Mouse (Mus musculus): Measurements from ENCODE around the gene Atp11a. TPM values are rescaled to one million over a fixed set of nuclear protein-coding genes. Genes with fewer than 3 reads are reported as not detected.

Atp11a gene
- polyA plus RNA-seq, 1 experiment from 2014 or later, result 13.6 TPM

- Histone ChIP-seq H3K9me3 (ENCODE audit: control insufficient read depth, low read length) (no peaks in the 10 kb centered on the region), H3K9ac (replicated peaks; ENCODE audit: low read length) (no peak overlapping the region), H3K36me3 (ENCODE audit: control insufficient read depth, insufficient read depth, low read length) (peaks cover 3% of the 10 kb centered on the region; the same call in 1 of the 2 replicates), H3K4me3 (replicated peaks; ENCODE audit: low read depth, low read length) (no peak overlapping the region), H3K4me2 (ENCODE audit: low read length) (no peak overlapping the region), H3K27ac (replicated peaks; ENCODE audit: low read depth, low read length) (no peak overlapping the region), H3K4me1 (ENCODE audit: control insufficient read depth, insufficient read depth, low read length) (peaks cover 4% of the 10 kb centered on the region; the same call in 1 of the 2 replicates), H3K27me3 (ENCODE audit: control insufficient read depth, insufficient read depth, low read length) (no peaks in the 10 kb centered on the region)
- 76% methylated on average over 4 of the region's 4 CpGs for WGBS
- ATAC-seq (ENCODE audit: low FRiP score, low TSS enrichment), result no peak
- DNase-seq, result no peak
Measured at GRCm38 (mm10) chr8:12763565-12764108, 6.8 kb downstream of the Atp11a start.

DNA sequence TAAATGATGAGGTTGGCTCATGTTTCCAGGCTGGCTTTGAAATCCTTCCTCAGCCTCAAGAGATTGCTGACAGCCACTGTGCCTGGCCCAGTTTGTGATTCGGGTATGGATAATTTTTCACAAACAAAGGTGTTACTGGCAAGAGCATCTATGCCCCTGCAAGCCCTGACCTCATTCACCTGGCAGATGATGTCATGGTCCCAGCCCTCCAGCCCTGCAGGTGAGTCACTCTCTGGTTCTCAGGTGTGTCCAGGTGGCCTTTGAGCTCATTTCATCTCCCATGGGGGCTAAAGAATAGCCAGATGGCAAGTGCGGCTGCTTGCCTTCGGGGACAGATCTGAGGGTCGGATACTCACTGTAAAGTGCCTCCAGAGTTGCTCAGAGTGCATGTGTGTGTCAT lies 8.2 kb downstream of the Atp11a start:
- peaks cover 3% of the 10 kb centered on the region; the same call in 1 of the 2 replicates for H3K36me3 ChIP-seq (ENCODE audit: control insufficient read depth, insufficient read depth, low read length)
- H3K9ac ChIP-seq (replicated peaks; ENCODE audit: low read length), result no peak overlapping the region
- WGBS, result 91% methylated on average over 4 of the region's 4 CpGs
- no peaks in the 10 kb centered on the region for H3K9me3 ChIP-seq (ENCODE audit: control insufficient read depth, low read length)
- no peak overlapping the region for H3K4me3 ChIP-seq (replicated peaks; ENCODE audit: low read depth, low read length)
- H3K27ac ChIP-seq (replicated peaks; ENCODE audit: low read depth, low read length), result no peak overlapping the region
- no peak for ATAC-seq (ENCODE audit: low FRiP score, low TSS enrichment)
- no peaks in the 10 kb centered on the region for H3K27me3 ChIP-seq (ENCODE audit: control insufficient read depth, insufficient read depth, low read length)
- H3K4me1 ChIP-seq (ENCODE audit: control insufficient read depth, insufficient read depth, low read length), result no peaks in the 10 kb centered on the region
- no peak overlapping the region for H3K4me2 ChIP-seq (ENCODE audit: low read length)
- DNase-seq, result no peak

DNA sequence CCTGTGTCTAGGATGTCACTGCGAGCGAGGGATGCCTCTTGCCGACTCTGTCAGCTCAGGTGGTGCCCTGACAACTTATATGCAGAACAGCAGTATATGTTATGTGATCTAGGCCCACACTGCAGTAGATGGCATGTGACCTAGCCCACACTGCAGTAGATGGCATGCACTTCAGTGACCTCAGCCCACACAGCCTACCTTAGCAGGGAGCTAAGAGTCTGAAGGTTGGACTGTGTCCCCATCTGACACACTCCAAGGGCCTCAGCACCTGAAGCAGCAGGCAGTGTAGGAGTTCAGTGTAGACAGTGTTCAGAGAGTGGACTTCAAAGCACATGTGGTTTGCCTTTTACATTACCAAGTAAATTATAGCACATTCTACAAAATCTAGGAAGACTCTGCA lies 10.4 kb downstream of the Atp11a start:
- H3K4me3 ChIP-seq (replicated peaks; ENCODE audit: low read depth, low read length), result no peak overlapping the region
- H3K4me1 ChIP-seq (ENCODE audit: control insufficient read depth, insufficient read depth, low read length), result no peaks in the 10 kb centered on the region
- peaks cover 3% of the 10 kb centered on the region; the same call in 1 of the 2 replicates for H3K36me3 ChIP-seq (ENCODE audit: control insufficient read depth, insufficient read depth, low read length)
- no peak overlapping the region for H3K4me2 ChIP-seq (ENCODE audit: low read length)
- ATAC-seq (ENCODE audit: low FRiP score, low TSS enrichment) (no peak), DNase-seq (no peak)
- no peaks in the 10 kb centered on the region for H3K9me3 ChIP-seq (ENCODE audit: control insufficient read depth, low read length)
- 96% methylated on average over 3 of the region's 3 CpGs for WGBS
- H3K27me3 ChIP-seq (ENCODE audit: control insufficient read depth, insufficient read depth, low read length), result no peaks in the 10 kb centered on the region
- H3K9ac ChIP-seq (replicated peaks; ENCODE audit: low read length), result no peak overlapping the region
- no peak overlapping the region for H3K27ac ChIP-seq (replicated peaks; ENCODE audit: low read depth, low read length)

DNA sequence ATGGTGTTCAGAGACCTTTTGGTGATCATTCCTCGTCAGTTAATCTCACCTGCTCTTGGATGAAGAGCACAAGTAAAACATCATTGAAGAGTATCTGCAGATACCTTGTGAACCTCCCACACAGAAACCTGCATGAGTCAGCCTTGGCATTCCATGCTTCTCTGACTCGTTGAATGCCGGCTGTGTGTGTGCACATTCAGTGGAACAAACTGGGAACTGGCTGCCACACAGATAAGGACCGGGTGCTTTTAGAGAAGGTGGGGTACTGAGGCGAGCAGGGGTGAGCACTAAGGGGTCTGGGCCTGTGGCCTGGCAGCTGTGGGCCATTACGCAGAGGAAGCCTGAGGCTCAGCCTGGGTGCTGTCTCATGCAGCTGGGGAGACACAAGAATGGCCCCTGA lies 11.9 kb downstream of the Atp11a start:
- H3K4me2 ChIP-seq (ENCODE audit: low read length), result no peak overlapping the region
- DNase-seq (no peak), ATAC-seq (ENCODE audit: low FRiP score, low TSS enrichment) (no peak)
- H3K9me3 ChIP-seq (ENCODE audit: control insufficient read depth, low read length), result no peaks in the 10 kb centered on the region
- H3K27ac ChIP-seq (replicated peaks; ENCODE audit: low read depth, low read length), result no peak overlapping the region
- H3K4me3 ChIP-seq (replicated peaks; ENCODE audit: low read depth, low read length), result no peak overlapping the region
- no peaks in the 10 kb centered on the region for H3K4me1 ChIP-seq (ENCODE audit: control insufficient read depth, insufficient read depth, low read length)
- H3K27me3 ChIP-seq (ENCODE audit: control insufficient read depth, insufficient read depth, low read length), result no peaks in the 10 kb centered on the region
- WGBS, result 89% methylated on average over 6 of the region's 6 CpGs
- no peak overlapping the region for H3K9ac ChIP-seq (replicated peaks; ENCODE audit: low read length)
- peaks cover 3% of the 10 kb centered on the region; the same call in 1 of the 2 replicates for H3K36me3 ChIP-seq (ENCODE audit: control insufficient read depth, insufficient read depth, low read length)

GRCm38 (mm10) chr8:12769296-12769695 lies 12.5 kb downstream of the Atp11a start:
- no peak for DNase-seq
- H3K27me3 ChIP-seq (ENCODE audit: control insufficient read depth, insufficient read depth, low read length), result no peaks in the 10 kb centered on the region
- no peaks in the 10 kb centered on the region for H3K4me1 ChIP-seq (ENCODE audit: control insufficient read depth, insufficient read depth, low read length)
- ATAC-seq (ENCODE audit: low FRiP score, low TSS enrichment), result no peak
- H3K4me2 ChIP-seq (ENCODE audit: low read length), result no peak overlapping the region
- no peaks in the 10 kb centered on the region for H3K9me3 ChIP-seq (ENCODE audit: control insufficient read depth, low read length)
- no peak overlapping the region for H3K9ac ChIP-seq (replicated peaks; ENCODE audit: low read length)
- peaks cover 3% of the 10 kb centered on the region; the same call in 1 of the 2 replicates for H3K36me3 ChIP-seq (ENCODE audit: control insufficient read depth, insufficient read depth, low read length)
- H3K27ac ChIP-seq (replicated peaks; ENCODE audit: low read depth, low read length), result no peak overlapping the region
- WGBS, result 91% methylated on average over 7 of the region's 7 CpGs
- no peak overlapping the region for H3K4me3 ChIP-seq (replicated peaks; ENCODE audit: low read depth, low read length)

DNA sequence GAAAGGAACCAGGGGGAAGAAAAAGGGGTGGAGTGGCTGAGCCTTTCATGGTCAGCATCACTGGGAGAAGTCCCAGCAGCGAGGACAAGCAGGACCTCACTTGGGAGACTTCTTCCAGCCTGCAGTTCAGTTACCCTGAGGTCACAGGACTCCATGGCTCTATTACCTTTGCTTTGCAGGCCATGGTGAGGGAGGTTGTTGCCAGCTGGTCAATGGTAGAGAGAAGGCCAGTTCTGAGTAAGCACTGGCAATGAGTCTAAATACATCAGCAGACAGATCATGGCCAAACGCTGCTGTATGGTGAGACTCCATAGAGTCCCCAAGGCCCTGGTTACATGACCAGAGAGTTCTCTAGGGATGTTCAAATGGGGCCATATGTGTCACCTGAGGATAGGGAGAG lies 15.5 kb downstream of the Atp11a start:
- Histone ChIP-seq H3K4me2 (ENCODE audit: low read length) (no peak overlapping the region), H3K36me3 (ENCODE audit: control insufficient read depth, insufficient read depth, low read length) (no peaks in the 10 kb centered on the region), H3K9me3 (ENCODE audit: control insufficient read depth, low read length) (no peaks in the 10 kb centered on the region), H3K9ac (replicated peaks; ENCODE audit: low read length) (no peak overlapping the region), H3K27me3 (ENCODE audit: control insufficient read depth, insufficient read depth, low read length) (no peaks in the 10 kb centered on the region), H3K4me1 (ENCODE audit: control insufficient read depth, insufficient read depth, low read length) (no peaks in the 10 kb centered on the region), H3K27ac (replicated peaks; ENCODE audit: low read depth, low read length) (no peak overlapping the region), H3K4me3 (replicated peaks; ENCODE audit: low read depth, low read length) (no peak overlapping the region)
- DNase-seq (no peak), ATAC-seq (ENCODE audit: low FRiP score, low TSS enrichment) (no peak)
- WGBS, result 93% methylated on average over 2 of the region's 2 CpGs

DNA sequence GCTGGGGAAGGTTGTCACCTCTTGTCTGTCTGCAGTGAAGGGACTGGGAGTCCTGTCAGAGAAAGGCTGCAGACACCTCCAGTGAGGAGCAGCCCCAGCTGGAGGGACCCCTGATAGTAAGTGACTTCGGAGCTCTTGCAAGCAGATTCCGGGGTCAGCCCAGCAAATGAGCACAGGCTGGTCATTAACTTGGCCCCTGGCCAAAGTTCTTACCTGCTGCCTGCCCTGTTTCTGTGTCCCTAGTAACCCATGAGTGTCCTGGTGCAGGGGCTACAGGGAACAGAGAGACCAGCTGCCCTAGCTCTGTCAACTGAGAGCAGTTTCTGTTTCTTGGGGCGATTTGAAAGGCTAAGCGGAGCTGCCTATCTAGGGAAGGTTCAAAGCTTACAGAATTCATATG lies 17.1 kb downstream of the Atp11a start:
- no peak overlapping the region for H3K4me2 ChIP-seq (ENCODE audit: low read length)
- no peak for ATAC-seq (ENCODE audit: low FRiP score, low TSS enrichment)
- WGBS, result 88% methylated on average over 4 of the region's 4 CpGs

GRCm38 (mm10) chr8:12774872-12775298 lies 18.1 kb downstream of the Atp11a start:
- 84% methylated on average over 4 of the region's 4 CpGs for WGBS
- Histone ChIP-seq H3K9ac (replicated peaks; ENCODE audit: low read length) (no peak overlapping the region), H3K27ac (replicated peaks; ENCODE audit: low read depth, low read length) (no peak overlapping the region), H3K4me3 (replicated peaks; ENCODE audit: low read depth, low read length) (no peak overlapping the region), H3K4me1 (ENCODE audit: control insufficient read depth, insufficient read depth, low read length) (no peaks in the 10 kb centered on the region), H3K9me3 (ENCODE audit: control insufficient read depth, low read length) (no peaks in the 10 kb centered on the region), H3K27me3 (ENCODE audit: control insufficient read depth, insufficient read depth, low read length) (no peaks in the 10 kb centered on the region), H3K4me2 (ENCODE audit: low read length) (no peak overlapping the region), H3K36me3 (ENCODE audit: control insufficient read depth, insufficient read depth, low read length) (no peaks in the 10 kb centered on the region)
- no peak for ATAC-seq (ENCODE audit: low FRiP score, low TSS enrichment)
- DNase-seq, result no peak

More for the DNA sequence above, 17.1 kb downstream of the Atp11a start:
- DNase-seq, result no peak
- Histone ChIP-seq H3K4me1 (ENCODE audit: control insufficient read depth, insufficient read depth, low read length) (no peaks in the 10 kb centered on the region), H3K36me3 (ENCODE audit: control insufficient read depth, insufficient read depth, low read length) (no peaks in the 10 kb centered on the region), H3K9ac (replicated peaks; ENCODE audit: low read length) (no peak overlapping the region), H3K9me3 (ENCODE audit: control insufficient read depth, low read length) (no peaks in the 10 kb centered on the region), H3K27ac (replicated peaks; ENCODE audit: low read depth, low read length) (no peak overlapping the region), H3K27me3 (ENCODE audit: control insufficient read depth, insufficient read depth, low read length) (no peaks in the 10 kb centered on the region), H3K4me3 (replicated peaks; ENCODE audit: low read depth, low read length) (no peak overlapping the region)

DNA sequence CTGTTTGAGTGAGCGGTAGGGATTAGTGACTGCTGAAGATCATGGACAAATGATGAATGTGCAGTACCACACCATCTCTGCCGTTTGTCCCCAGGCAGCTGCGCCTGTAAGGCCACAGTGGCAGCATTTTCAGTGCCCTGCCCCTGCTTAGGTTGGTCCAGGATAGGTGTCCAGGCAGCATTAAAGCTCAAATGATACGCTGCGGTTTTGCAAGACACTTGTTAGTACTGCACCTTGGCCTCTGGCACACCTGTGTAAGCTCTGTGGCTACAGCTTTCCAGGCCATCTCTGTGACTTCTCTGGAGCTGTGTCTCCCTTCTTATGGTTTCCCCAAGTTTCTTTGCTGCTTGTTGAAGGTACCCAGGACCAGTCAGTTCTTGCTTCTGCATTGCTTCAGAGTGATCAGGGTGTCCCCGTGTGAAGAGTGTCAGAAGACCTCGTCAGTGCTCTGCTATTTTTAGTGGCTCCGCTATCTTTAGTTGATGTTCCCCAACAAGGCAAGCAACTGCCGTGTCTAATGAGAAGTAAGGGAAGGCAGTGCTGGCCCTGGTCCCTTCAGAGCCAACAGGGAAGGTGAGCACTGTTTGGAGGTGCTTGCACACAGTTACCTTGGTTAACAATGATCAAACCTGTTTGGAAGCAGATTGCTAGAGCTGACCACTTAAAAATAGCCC lies 18.6 kb downstream of the Atp11a start:
- Histone ChIP-seq H3K27me3 (ENCODE audit: control insufficient read depth, insufficient read depth, low read length) (no peaks in the 10 kb centered on the region), H3K27ac (replicated peaks; ENCODE audit: low read depth, low read length) (no peak overlapping the region), H3K9ac (replicated peaks; ENCODE audit: low read length) (no peak overlapping the region), H3K36me3 (ENCODE audit: control insufficient read depth, insufficient read depth, low read length) (no peaks in the 10 kb centered on the region), H3K4me1 (ENCODE audit: control insufficient read depth, insufficient read depth, low read length) (no peaks in the 10 kb centered on the region), H3K4me3 (replicated peaks; ENCODE audit: low read depth, low read length) (no peak overlapping the region), H3K4me2 (ENCODE audit: low read length) (no peak overlapping the region), H3K9me3 (ENCODE audit: control insufficient read depth, low read length) (no peaks in the 10 kb centered on the region)
- WGBS, result 86% methylated on average over 9 of the region's 9 CpGs
- DNase-seq (no peak), ATAC-seq (ENCODE audit: low FRiP score, low TSS enrichment) (no peak)

Measured in midbrain, embryonic 14.5 days (tissue).